Mouse (Mus musculus) stomach, embryonic 14.5 days (tissue): ENCODE results near the gene Snx30. TPM values are rescaled to one million over a fixed set of nuclear protein-coding genes. Genes with fewer than 3 reads are reported as not detected.
A peak's percentile ranks its signal among the peaks of the same experiment; 100 is the strongest.

Experiments used
- ATAC-seq: fragments of 200-750 bp; cut with Nextera tagmentation; 2 replicates; pipeline ENCODE4 v1.8.0; 2017; ENCODE audit warnings: low read depth, moderate TSS enrichment; ENCODE audit not compliant: insufficient number of reproducible peaks, insufficient read depth, low FRiP score
- H3K27ac ChIP-seq: fragments of 300-500 bp; sonication (generic); 2 replicates; pipeline ENCODE4 v1.5.1; 2014; ENCODE audit warnings: mild to moderate bottlenecking, low read length, moderate library complexity, mixed read lengths
- H3K27me3 ChIP-seq: fragments of 300-500 bp; sonication (generic); 2 replicates; pipeline ENCODE4 v1.6.1; 2014; ENCODE audit warnings: low read length, control low read depth, mixed read lengths; ENCODE audit not compliant: control insufficient read depth, insufficient read depth
- H3K36me3 ChIP-seq: fragments of 300-500 bp; sonication (generic); 2 replicates; pipeline ENCODE4 v1.6.1; 2014; ENCODE audit warnings: mild to moderate bottlenecking, control low read depth, low read length, moderate library complexity, mixed read lengths; ENCODE audit not compliant: control insufficient read depth, insufficient read depth
- H3K4me1 ChIP-seq: fragments of 300-500 bp; sonication (generic); 2 replicates; pipeline ENCODE4 v1.6.1; 2014; ENCODE audit warnings: low read length, control low read depth, mixed read lengths; ENCODE audit not compliant: control insufficient read depth, insufficient read depth
- H3K4me2 ChIP-seq: fragments of 300-500 bp; sonication (generic); replicated peaks from 2 replicates; pipeline ENCODE4 v1.6.1; 2014; ENCODE audit warnings: low read depth, low read length, control low read depth
- H3K4me3 ChIP-seq: fragments of 300-500 bp; sonication (generic); 2 replicates; pipeline ENCODE4 v1.5.1; 2014; ENCODE audit warnings: low read depth, low read length, control low read depth
- H3K9ac ChIP-seq: fragments of 300-500 bp; sonication (generic); replicated peaks from 2 replicates; pipeline ENCODE4 v1.6.1; 2014; ENCODE audit warnings: low read depth, mild to moderate bottlenecking, control low read depth, low read length, moderate library complexity, mixed read lengths
- H3K9me3 ChIP-seq: fragments of 300-500 bp; sonication (generic); 2 replicates; pipeline ENCODE4 v1.6.1; 2016; ENCODE audit warnings: low read depth, low read length, control low read depth; ENCODE audit not compliant: control insufficient read depth
- WGBS: fragments of 180-500 bp; shearing (Covaris S2); extraction: QIAGEN DNeasy Blood & Tissue Kit; methylation state at CpG from one replicate; pipeline ENCODE4 v1.1.7; 2014; 5-methylcytosine and 5-hydroxymethylcytosine counted together
- polyA plus RNA-seq: library from polyadenylated mRNA; unstranded; fragments of >200 nt; fragmentation: Nextera tagmentation; extraction: Ambion mirVana; gene quantifications from 2 replicates; pipeline ENCODE4 v1.2.1, GENCODE M21; 2014

Gene Snx30
- polyA plus RNA-seq, 1 experiment from 2014 or later, result 8.9 TPM

DNA sequence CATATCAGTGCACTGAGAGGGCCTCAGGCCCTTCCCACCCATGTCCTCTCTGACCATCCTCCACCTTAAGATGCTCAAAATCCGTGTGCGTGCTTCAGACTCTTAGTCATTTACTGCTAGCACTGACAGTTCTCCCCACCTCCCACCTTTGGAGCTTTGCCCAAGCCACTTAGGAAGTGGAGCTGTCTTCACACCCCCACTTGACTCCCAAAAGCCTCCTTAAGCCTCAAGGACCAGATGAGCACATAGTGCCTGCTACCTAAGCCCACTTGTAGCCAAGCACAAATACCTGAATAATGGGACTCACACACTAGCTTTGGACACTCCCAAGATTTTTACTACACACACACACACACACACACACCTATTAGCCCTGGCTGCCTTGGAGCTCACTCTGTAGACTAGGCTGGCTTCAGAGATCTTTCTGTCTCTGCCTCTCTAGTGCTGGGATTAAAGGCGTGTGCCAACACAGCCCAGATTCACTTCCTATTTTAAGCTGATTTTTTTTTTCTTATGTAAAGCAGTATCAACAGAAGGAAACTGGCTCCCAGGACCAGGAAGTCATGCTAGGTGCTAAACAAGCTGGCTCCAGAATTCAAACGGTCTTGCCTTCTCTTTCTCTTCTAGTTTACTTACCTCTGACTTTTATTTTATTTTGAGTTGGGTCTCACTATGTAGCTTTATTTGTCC is 9.6 kb downstream of the Snx30 start:
- Histone ChIP-seq H3K4me1 (0 out of 2 replicates have a peak, but pooled peaks cover 7% of the 10 kb centered on the region), H3K9me3 (no peaks in the 10 kb centered on the region), H3K36me3 (no peaks in the 10 kb centered on the region), H3K27me3 (no peaks in the 10 kb centered on the region), H3K4me2 (no peak overlapping the region), H3K4me3 (no peak overlapping the region), H3K27ac (no peak overlapping the region), H3K9ac (no peak overlapping the region)
- WGBS, result 68% methylated on average over 4 of the region's 4 CpGs
- ATAC-seq, result no peak

DNA sequence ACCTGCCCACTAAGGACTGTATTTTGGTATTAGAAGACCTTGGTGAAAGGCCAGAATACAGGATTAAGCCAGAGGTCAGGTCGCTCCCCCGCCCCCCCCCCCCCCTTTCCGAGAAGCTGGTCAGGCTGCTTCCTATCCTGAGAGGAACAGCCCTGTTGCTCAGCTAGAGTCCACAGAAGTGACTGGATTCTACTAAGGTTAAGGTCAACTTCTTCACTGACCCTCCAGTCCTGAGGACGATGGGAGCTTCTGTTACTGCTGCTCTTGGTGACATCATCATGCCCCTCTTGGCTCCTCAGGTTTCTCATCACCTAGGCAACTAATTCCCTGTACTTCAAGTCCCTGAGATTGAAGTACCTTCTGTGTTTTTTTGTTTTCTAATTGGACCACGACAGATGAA is 10.4 kb downstream of the Snx30 start:
- Histone ChIP-seq H3K27ac (no peak overlapping the region), H3K9ac (no peak overlapping the region), H3K4me2 (no peak overlapping the region), H3K9me3 (no peaks in the 10 kb centered on the region), H3K27me3 (no peaks in the 10 kb centered on the region), H3K4me3 (no peak overlapping the region), H3K4me1 (0 out of 2 replicates have a peak, but pooled peaks cover 7% of the 10 kb centered on the region), H3K36me3 (no peaks in the 10 kb centered on the region)
- no peak for ATAC-seq
- WGBS, result 56% methylated on average over 5 of the region's 5 CpGs

DNA sequence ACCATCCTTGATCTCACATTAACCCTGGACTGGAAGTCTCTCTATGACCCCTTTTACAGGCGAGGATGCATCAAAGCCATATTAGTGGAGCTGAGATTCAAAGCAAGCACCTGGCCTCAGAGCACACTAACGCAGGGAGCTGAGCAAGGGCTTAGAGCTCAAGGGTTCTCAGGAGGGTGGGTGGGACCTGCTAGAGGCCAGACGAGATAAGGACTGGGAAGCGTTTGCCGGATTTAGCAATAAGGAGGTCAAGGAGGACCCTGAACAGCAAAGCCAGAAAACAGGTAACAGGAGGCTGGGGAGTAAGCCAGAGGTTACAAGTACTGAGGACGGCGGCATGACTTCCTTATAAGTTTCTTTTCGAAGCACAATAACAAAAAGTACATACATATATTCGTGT is 10.8 kb downstream of the Snx30 start:
- WGBS, result 65% methylated on average over 9 of the region's 9 CpGs

DNA sequence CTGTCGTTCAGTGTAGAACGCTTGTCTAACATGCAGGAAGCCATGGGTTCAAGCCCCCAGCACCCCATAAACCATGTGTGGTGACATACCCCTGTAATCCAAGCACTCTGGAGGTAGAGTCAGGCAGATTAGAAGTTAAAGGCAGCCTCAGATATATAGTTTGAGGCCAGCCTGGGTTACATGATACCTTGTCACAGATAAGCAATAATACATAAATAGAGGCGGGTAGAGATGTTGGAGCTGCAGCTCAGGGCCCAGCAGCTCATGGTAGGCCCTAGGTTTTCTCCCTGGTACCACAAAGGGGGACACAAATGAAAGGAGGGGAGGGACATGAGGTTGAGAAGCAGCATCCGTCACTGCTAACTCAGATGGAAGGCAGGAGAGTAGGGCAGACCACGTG is 12.2 kb downstream of the Snx30 start:
- Histone ChIP-seq H3K4me3 (no peak overlapping the region), H3K36me3 (no peaks in the 10 kb centered on the region), H3K27ac (no peak overlapping the region), H3K4me2 (no peak overlapping the region), H3K9me3 (no peaks in the 10 kb centered on the region), H3K27me3 (no peaks in the 10 kb centered on the region), H3K9ac (no peak overlapping the region), H3K4me1 (0 out of 2 replicates have a peak, but pooled peaks cover 7% of the 10 kb centered on the region)
- no peak for ATAC-seq
- 65% methylated on average over 5 of the region's 5 CpGs for WGBS

More for the DNA sequence above, 10.8 kb downstream of the Snx30 start:
- H3K27me3 ChIP-seq, result no peaks in the 10 kb centered on the region
- H3K9ac ChIP-seq, result no peak overlapping the region
- no peaks in the 10 kb centered on the region for H3K36me3 ChIP-seq
- no peak overlapping the region for H3K4me2 ChIP-seq
- H3K9me3 ChIP-seq, result no peaks in the 10 kb centered on the region
- no peak overlapping the region for H3K27ac ChIP-seq
- no peak for ATAC-seq
- H3K4me1 ChIP-seq, result 0 out of 2 replicates have a peak, but pooled peaks cover 7% of the 10 kb centered on the region
- H3K4me3 ChIP-seq, result no peak overlapping the region

DNA sequence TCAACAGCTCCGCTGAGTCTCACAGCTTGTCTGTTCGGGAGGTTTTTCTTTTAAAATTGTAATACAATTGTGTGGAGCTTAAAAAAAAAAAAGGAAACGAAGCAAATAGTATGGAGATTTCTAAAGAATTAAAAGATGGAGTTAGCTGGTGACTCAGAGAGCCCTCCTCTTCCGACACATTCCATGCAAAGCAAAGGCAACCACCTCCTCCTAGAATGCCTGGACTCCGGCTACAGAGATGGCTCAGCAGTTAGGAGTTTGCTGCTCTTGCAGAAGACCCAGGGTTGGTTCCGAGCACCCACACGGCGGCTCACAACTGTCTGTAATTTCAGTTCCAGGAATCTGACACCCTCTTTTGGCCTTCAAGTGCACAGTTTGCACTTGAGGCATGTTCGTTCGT is 12.9 kb downstream of the Snx30 start:
- no peaks in the 10 kb centered on the region for H3K27me3 ChIP-seq
- WGBS, result 80% methylated on average over 10 of the region's 10 CpGs
- no peaks in the 10 kb centered on the region for H3K36me3 ChIP-seq
- H3K27ac ChIP-seq, result peak overlapping the region; percentile 10; the same call in 1 of the 2 replicates
- H3K9ac ChIP-seq, result no peak overlapping the region
- ATAC-seq, result no peak
- H3K4me2 ChIP-seq, result no peak overlapping the region
- H3K4me1 ChIP-seq, result peaks cover 7% of the 10 kb centered on the region; the same call in 1 of the 2 replicates
- no peaks in the 10 kb centered on the region for H3K9me3 ChIP-seq
- no peak overlapping the region for H3K4me3 ChIP-seq

DNA sequence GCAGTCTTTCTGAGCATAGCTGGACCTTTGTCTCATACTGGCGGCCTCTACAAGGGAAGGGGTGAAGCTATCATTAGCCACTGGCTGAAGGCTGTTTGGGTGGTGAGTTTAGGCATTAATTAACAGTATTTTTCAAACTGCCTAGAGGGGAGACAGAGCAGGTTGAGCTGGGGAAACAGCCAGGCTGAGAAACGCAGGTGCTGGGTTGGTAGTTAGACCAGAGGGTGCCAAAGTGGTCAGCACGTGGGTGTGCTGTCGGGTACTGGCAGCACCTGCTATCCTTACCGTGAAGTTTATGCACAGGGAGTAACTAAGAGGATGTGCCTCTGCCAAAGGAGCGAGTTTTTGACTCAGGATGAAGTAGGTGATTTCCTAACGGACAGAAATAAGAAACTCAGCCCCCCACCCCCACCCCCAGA is 13.4 kb downstream of the Snx30 start:
- Histone ChIP-seq H3K4me3 (no peak overlapping the region), H3K27me3 (no peaks in the 10 kb centered on the region), H3K9me3 (no peaks in the 10 kb centered on the region), H3K9ac (no peak overlapping the region), H3K36me3 (no peaks in the 10 kb centered on the region), H3K4me1 (peaks cover 7% of the 10 kb centered on the region; the same call in 1 of the 2 replicates), H3K27ac (no peak overlapping the region), H3K4me2 (no peak overlapping the region)
- no peak for ATAC-seq
- 70% methylated on average over 7 of the region's 7 CpGs for WGBS

DNA sequence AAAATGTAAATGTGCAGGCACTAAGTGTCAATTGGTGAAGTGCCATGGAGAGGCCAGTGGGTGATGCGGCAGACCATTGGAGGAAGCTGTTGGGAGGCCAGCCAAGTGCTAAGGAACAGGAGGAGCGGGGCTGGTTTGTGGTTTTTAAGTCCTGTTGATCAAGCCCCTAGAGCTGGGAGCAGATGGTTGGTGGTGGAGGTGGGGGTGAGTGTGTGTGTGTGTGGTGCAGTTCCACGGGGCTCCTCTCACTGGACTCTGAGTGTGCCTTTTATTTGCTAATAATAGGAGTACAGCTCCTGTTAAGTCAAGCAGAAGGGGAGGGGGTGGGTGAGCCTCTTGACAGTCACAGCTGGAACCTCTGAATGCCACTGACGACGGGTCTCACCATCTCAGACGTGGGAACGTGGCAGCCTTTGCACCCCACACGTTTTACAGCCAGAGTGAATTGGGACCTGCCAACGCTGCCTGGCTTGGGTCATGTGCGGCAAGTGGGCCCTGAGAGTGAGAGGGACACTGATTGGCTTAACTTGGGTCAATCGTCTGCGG is 13.9 kb downstream of the Snx30 start:
- Histone ChIP-seq H3K9ac (no peak overlapping the region), H3K36me3 (no peaks in the 10 kb centered on the region), H3K4me1 (peaks cover 7% of the 10 kb centered on the region; the same call in 1 of the 2 replicates), H3K27ac (no peak overlapping the region), H3K4me3 (no peak overlapping the region), H3K4me2 (no peak overlapping the region), H3K27me3 (no peaks in the 10 kb centered on the region), H3K9me3 (no peaks in the 10 kb centered on the region)
- 62% methylated on average over 12 of the region's 12 CpGs for WGBS
- no peak for ATAC-seq

DNA sequence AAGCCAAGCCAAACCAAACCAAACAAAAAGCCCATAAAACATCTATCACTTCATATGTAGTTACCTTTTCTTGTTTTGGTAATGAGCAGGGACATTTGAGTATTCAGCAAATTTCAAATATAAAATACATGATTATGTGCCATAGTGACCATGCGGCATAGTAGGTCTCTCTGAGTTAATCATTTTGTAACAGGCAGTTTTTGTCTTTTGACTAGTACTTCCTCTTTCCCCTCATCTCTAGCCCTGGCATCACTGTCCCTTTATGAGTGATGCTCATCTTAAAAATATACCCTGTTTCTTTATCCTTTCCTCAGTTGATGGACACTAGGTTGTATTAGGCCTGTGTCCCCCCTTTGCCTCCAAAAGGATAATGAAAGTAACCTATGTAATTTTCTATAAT is 15.9 kb downstream of the Snx30 start:
- Histone ChIP-seq H3K4me2 (no peak overlapping the region), H3K9ac (no peak overlapping the region), H3K4me1 (peaks cover 7% of the 10 kb centered on the region; the same call in 1 of the 2 replicates), H3K9me3 (no peaks in the 10 kb centered on the region), H3K36me3 (no peaks in the 10 kb centered on the region), H3K27me3 (no peaks in the 10 kb centered on the region), H3K4me3 (no peak overlapping the region), H3K27ac (no peak overlapping the region)
- 87% methylated on average over 1 of the region's 1 CpGs for WGBS
- ATAC-seq, result no peak
